ENCODE assay signal across 10 mouse cellular contexts in genomic region chr16:4608532-4609059, GRCm38 (mm10). TPM values are rescaled to one million over a fixed set of nuclear protein-coding genes. Genes with fewer than 3 reads are reported as not detected.
DNase-seq lines count a peak whose midpoint lies in the region; ATAC-seq and TF ChIP-seq lines count a peak whose summit lies in the region.
"Had no signal": no experiment of that assay in that cellular context is flagged by ENCODE, and none has a peak within 500 bp of the region (broad histone marks: within the 10 kb centered on the region; RNA-seq: fewer than 3 reads in every experiment).

No protein-coding gene starts in this region.

- peak overlapping the region; percentile 93 for H3K27ac ChIP-seq in kidney, embryonic 15.5 days
- peak overlapping the region; percentile 74; the same call in 1 of the 2 replicates for H3K27ac ChIP-seq in ES-Bruce4 (ENCODE audit: insufficient read depth, low read length)
- no peak overlapping the region for H3K27ac ChIP-seq in forebrain, embryonic 11.5 days (ENCODE audit: low read depth, low read length)
- H3K27ac ChIP-seq: embryonic facial prominence, embryonic 13.5 days; gastrocnemius, adult 2 months had no signal

- 63% methylated on average over 19 of the region's 19 CpGs for WGBS in kidney, embryonic 15.5 days
- 88% methylated on average over 19 of the region's 19 CpGs for WGBS in forebrain, embryonic 11.5 days

- no peaks in the 10 kb centered on the region for H3K9me3 ChIP-seq in kidney, embryonic 15.5 days (replicated peaks)
- H3K9me3 ChIP-seq in ES-Bruce4 (replicated peaks; ENCODE audit: control insufficient read depth, insufficient read depth, low read length, poor library complexity, severe bottlenecking) = no peaks in the 10 kb centered on the region
- no peaks in the 10 kb centered on the region for H3K9me3 ChIP-seq in forebrain, embryonic 11.5 days (ENCODE audit: control insufficient read depth, low read length)
- H3K9me3 ChIP-seq: embryonic facial prominence, embryonic 13.5 days; lung, embryonic 15.5 days had no signal

- no peak for TF ChIP-seq EP300 in ES-Bruce4 (IDR thresholded peaks at IDR 0.05; ENCODE audit: insufficient read depth, low read depth, low read length)

- H3K4me3 ChIP-seq in kidney, embryonic 15.5 days (replicated peaks) = no peak overlapping the region
- no peak overlapping the region for H3K4me3 ChIP-seq in ES-Bruce4 (ENCODE audit: low read depth, low read length)
- H3K4me3 ChIP-seq in forebrain, embryonic 11.5 days (ENCODE audit: low read depth, low read length) = no peak overlapping the region
- H3K4me3 ChIP-seq: embryonic facial prominence, embryonic 13.5 days; gastrocnemius, adult 2 months; lung, embryonic 15.5 days had no signal

- H3K9ac ChIP-seq in kidney, embryonic 15.5 days = no peak overlapping the region
- no peak overlapping the region for H3K9ac ChIP-seq in ES-Bruce4 (ENCODE audit: low read depth, poor library complexity, severe bottlenecking)
- H3K9ac ChIP-seq in forebrain, embryonic 11.5 days (ENCODE audit: low read length) = no peak overlapping the region
- H3K9ac ChIP-seq: lung, embryonic 15.5 days had no signal

- no peak for TF ChIP-seq POLR2A in ES-Bruce4 (IDR thresholded peaks at IDR 0.05; ENCODE audit: insufficient read depth, low read length)

- H3K36me3 ChIP-seq in kidney, embryonic 15.5 days = peaks cover 49% of the 10 kb centered on the region
- peaks cover 15% of the 10 kb centered on the region for H3K36me3 ChIP-seq in ES-Bruce4 (ENCODE audit: control insufficient read depth, insufficient read depth, low read length, poor library complexity, severe bottlenecking)
- H3K36me3 ChIP-seq in forebrain, embryonic 11.5 days (ENCODE audit: control insufficient read depth, insufficient read depth, low read length) = peaks cover 9% of the 10 kb centered on the region

- peaks cover 56% of the 10 kb centered on the region for H3K4me1 ChIP-seq in kidney, embryonic 15.5 days
- peaks cover 17% of the 10 kb centered on the region for H3K4me1 ChIP-seq in ES-Bruce4 (ENCODE audit: control insufficient read depth, insufficient read depth, low read length)
- peaks cover 16% of the 10 kb centered on the region for H3K4me1 ChIP-seq in forebrain, embryonic 11.5 days (replicated peaks; ENCODE audit: control insufficient read depth, insufficient read depth, low read length)

- no peak for DNase-seq in kidney, adult 9 months
- peak; percentile 62 for DNase-seq in kidney, postnatal 10 days
- peak; percentile 40 for DNase-seq in lung, postnatal 10 days
- no peak for DNase-seq in forebrain, embryonic 11.5 days (ENCODE audit: low spot score)
- no peak for DNase-seq in thymus, adult 18-20 months

- no peaks in the 10 kb centered on the region for H3K27me3 ChIP-seq in kidney, embryonic 15.5 days
- H3K27me3 ChIP-seq in ES-Bruce4 (ENCODE audit: control insufficient read depth, insufficient read depth, low read length, poor library complexity, severe bottlenecking) = no peaks in the 10 kb centered on the region
- H3K27me3 ChIP-seq in forebrain, embryonic 11.5 days (ENCODE audit: control insufficient read depth, insufficient read depth, low read length) = no peaks in the 10 kb centered on the region
- H3K27me3 ChIP-seq: embryonic facial prominence, embryonic 13.5 days; lung, embryonic 15.5 days had no signal

- TF ChIP-seq CTCF in ES-Bruce4 (IDR thresholded peaks at IDR 0.05; ENCODE audit: low read depth, low read length) = no peak

- 0 out of 2 replicates have a peak overlapping the region, but pooled peaks have one; percentile 6 for H3K4me2 ChIP-seq in kidney, embryonic 15.5 days
- H3K4me2 ChIP-seq in forebrain, embryonic 11.5 days (ENCODE audit: low read depth, low read length, severe bottlenecking) = no peak overlapping the region
- H3K4me2 ChIP-seq: embryonic facial prominence, embryonic 13.5 days; lung, embryonic 15.5 days had no signal

- ATAC-seq in kidney, embryonic 15.5 days (replicated peaks; ENCODE audit: low FRiP score) = peak; percentile 28; the same call in 1 of the 2 replicates
- ATAC-seq in forebrain, embryonic 11.5 days (replicated peaks; ENCODE audit: low FRiP score) = no peak

RNA-seq across cellular contexts. Expression of gene Glis2, which starts 14.1 kb away (rescaled TPM):
- 41.2 and 43.8 TPM in 2 replicates for polyA plus RNA-seq in kidney, embryonic 15.5 days (2015; fragmentation: Nextera tagmentation; extraction: Ambion mirVana)
- 31.2 and 34.8 TPM in 2 replicates for polyA plus RNA-seq in ES-Bruce4 (2011; ENCODE audit: insufficient read depth, insufficient read length, low read depth, missing spikeins)
- 31.3 and 34.5 TPM in 2 replicates for polyA plus RNA-seq in forebrain, embryonic 11.5 days (2014; fragmentation: Nextera tagmentation; extraction: Ambion mirVana)

RNA-seq across cellular contexts. Expression of gene Pam16, which starts 16.2 kb away (rescaled TPM):
- polyA plus RNA-seq in kidney, embryonic 15.5 days (2015; fragmentation: Nextera tagmentation; extraction: Ambion mirVana) = 90.1 and 92.6 TPM in 2 replicates
- polyA plus RNA-seq in ES-Bruce4 (2011; ENCODE audit: insufficient read depth, insufficient read length, low read depth, missing spikeins) = 34.8 and 39.5 TPM in 2 replicates
- polyA plus RNA-seq in forebrain, embryonic 11.5 days (2014; fragmentation: Nextera tagmentation; extraction: Ambion mirVana) = 87.4 and 91.4 TPM in 2 replicates

RNA-seq across cellular contexts. Expression of gene Vasn, which starts 31.1 kb away (rescaled TPM):
- 22.7 and 23.5 TPM in 2 replicates for polyA plus RNA-seq in kidney, embryonic 15.5 days (2015; fragmentation: Nextera tagmentation; extraction: Ambion mirVana)
- polyA plus RNA-seq in ES-Bruce4 (2011; ENCODE audit: insufficient read depth, insufficient read length, low read depth, missing spikeins) = 6.2 and 7.9 TPM in 2 replicates
- 7.6 and 7.7 TPM in 2 replicates for polyA plus RNA-seq in forebrain, embryonic 11.5 days (2014; fragmentation: Nextera tagmentation; extraction: Ambion mirVana)

RNA-seq across cellular contexts. Expression of gene Dnaja3, which starts 31.2 kb away (rescaled TPM):
- polyA plus RNA-seq in kidney, embryonic 15.5 days (2015; fragmentation: Nextera tagmentation; extraction: Ambion mirVana) = 77.7 and 81.4 TPM in 2 replicates
- 55.8 and 55.9 TPM in 2 replicates for polyA plus RNA-seq in ES-Bruce4 (2011; ENCODE audit: insufficient read depth, insufficient read length, low read depth, missing spikeins)
- 57.7 and 60.7 TPM in 2 replicates for polyA plus RNA-seq in forebrain, embryonic 11.5 days (2014; fragmentation: Nextera tagmentation; extraction: Ambion mirVana)

RNA-seq across cellular contexts. Expression of gene Tfap4, which starts 48.9 kb away (rescaled TPM):
- 24.6 and 25.7 TPM in 2 replicates for polyA plus RNA-seq in kidney, embryonic 15.5 days (2015; fragmentation: Nextera tagmentation; extraction: Ambion mirVana)
- polyA plus RNA-seq in ES-Bruce4 (2011; ENCODE audit: insufficient read depth, insufficient read length, low read depth, missing spikeins) = 19.3 and 21.2 TPM in 2 replicates
- 27.7 and 28.6 TPM in 2 replicates for polyA plus RNA-seq in forebrain, embryonic 11.5 days (2014; fragmentation: Nextera tagmentation; extraction: Ambion mirVana)

Comparison
In these comparisons a context has a peak if more than half of its experiments do, and no peak if none do; other contexts are left out.
1. DNase-seq: peak in kidney, postnatal 10 days (single experiment) and lung, postnatal 10 days (single experiment); none in kidney, adult 9 months (single experiment), forebrain, embryonic 11.5 days (single experiment) and thymus, adult 18-20 months (0 of 2).